Mouse (Mus musculus) right cerebral cortex, postnatal 4 days (tissue): Measurements from ENCODE around the gene Olfr1036.
"Not testable (repeated sequence)": the region's sequence is repeated elsewhere in the genome, so short reads cannot be mapped to it uniquely, and the experiment has no call there.

Experiments
- DNase-seq: peaks from one replicate; pipeline ENCODE4 v3.0.0-alpha.2; 2022

The Olfr1036 gene

GRCm38 (mm10) chr2:86073692-86074091, at the start of gene Olfr1036:
Gene Olfr1036 (plus strand): TSS chr2:86073992.
- DNase-seq: not testable (repeated sequence)

GRCm38 (mm10) chr2:86045561-86045960, 28.2 kb upstream of the Olfr1036 start, which contains the start of gene Olfr1034:
Gene Olfr1034 (plus strand): TSS chr2:86045861.
- no peak for DNase-seq

- DNase-seq: not testable (repeated sequence)
These were observed 23.0 kb upstream of the Olfr1036 start for GRCm38 (mm10) chr2:86050777-86051176.

- DNase-seq: not testable (repeated sequence)
These were observed 10.0 kb upstream of the Olfr1036 start for GRCm38 (mm10) chr2:86063766-86064165.

GRCm38 (mm10) chr2:86070189-86070588, 3.6 kb upstream of the Olfr1036 start:
- DNase-seq: no peak

- not testable (repeated sequence) for DNase-seq
These were observed 6.7 kb downstream of the Olfr1036 start for GRCm38 (mm10) chr2:86080478-86080877.

- DNase-seq: no peak
These were observed 13.5 kb downstream of the Olfr1036 start, which contains the start of gene Olfr1037 for GRCm38 (mm10) chr2:86087285-86087684. Gene Olfr1037 (minus strand): TSS chr2:86087385.
